Mouse (Mus musculus): ENCODE data around the gene Tmprss5. TPM values are rescaled to one million over a fixed set of nuclear protein-coding genes. Genes with fewer than 3 reads are reported as not detected.

The Tmprss5 gene
- polyA plus RNA-seq (2015; fragmentation: Illumina TruSeq; extraction: RNeasy Lipid Tissue Mini Kit (QIAGEN cat#74804); ENCODE audit: insufficient read depth, low read depth, low replicate concordance), result not detected

GRCm38 (mm10) chr9:49081107-49081506 is at the start of gene Tmprss5:
Tmprss5 (plus strand) TSS chr9:49081260.

DNA sequence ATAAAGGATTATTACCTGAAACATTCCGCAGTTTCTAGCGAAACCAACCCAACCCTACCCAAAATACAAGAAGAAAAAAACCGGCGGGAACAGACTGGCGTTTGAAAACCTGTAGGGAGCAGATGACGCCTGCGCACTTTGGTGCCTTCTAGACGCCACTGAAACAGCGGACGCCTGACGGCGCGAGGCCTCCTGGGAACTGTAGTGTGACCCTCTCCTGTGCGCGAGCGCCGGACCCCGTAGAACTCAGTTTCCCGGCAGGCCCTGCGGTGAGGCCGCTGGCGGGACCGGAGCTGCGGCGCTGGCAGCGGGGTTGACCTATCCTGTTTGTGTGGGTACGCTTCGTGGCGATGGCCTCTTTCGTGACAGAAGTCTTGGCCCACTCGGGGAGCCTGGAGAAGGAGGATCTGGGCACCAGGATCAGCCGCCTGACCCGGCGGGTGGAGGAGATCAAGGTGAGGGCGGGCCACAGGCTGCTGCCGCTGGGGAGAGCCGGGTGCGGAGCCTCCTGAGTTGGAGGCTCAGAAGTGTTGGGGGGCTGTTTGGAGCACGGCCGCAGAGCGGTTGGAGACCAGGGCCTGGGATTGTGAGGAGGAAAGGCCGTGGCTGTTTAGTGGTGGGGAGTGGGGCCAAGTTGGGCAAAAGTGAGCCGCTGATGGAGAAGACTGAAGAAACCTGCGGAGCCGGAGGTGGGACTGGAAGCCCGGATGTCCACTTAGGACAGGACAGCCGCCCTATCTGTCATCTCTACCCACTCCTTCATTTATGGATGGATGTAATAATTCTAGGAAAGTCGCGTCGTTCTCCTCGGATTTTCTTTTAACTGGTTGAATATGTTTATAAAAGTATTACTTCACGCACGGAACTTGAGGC is 25.5 kb upstream of the Tmprss5 start, which contains the start of gene Zw10:
TSS of gene Zw10 (plus strand) at position 281 of the 873 bp plus-strand sequence.

Other genes with a start within 250 kb of the Tmprss5 start
- gene Zbtb16, start 245.0 kb upstream of the Tmprss5 start, polyA plus RNA-seq (2015; fragmentation: Illumina TruSeq; extraction: RNeasy Lipid Tissue Mini Kit (QIAGEN cat#74804); ENCODE audit: insufficient read depth, low read depth, low replicate concordance), result 4.3 TPM
- gene Htr3a, start 170.2 kb upstream of the Tmprss5 start, polyA plus RNA-seq (2015; fragmentation: Illumina TruSeq; extraction: RNeasy Lipid Tissue Mini Kit (QIAGEN cat#74804); ENCODE audit: insufficient read depth, low read depth, low replicate concordance), result 0.55 TPM
- not detected for gene Htr3b, start 116.3 kb upstream of the Tmprss5 start, polyA plus RNA-seq (2015; fragmentation: Illumina TruSeq; extraction: RNeasy Lipid Tissue Mini Kit (QIAGEN cat#74804); ENCODE audit: insufficient read depth, low read depth, low replicate concordance)
- gene Usp28, start 95.9 kb upstream of the Tmprss5 start, polyA plus RNA-seq (2015; fragmentation: Illumina TruSeq; extraction: RNeasy Lipid Tissue Mini Kit (QIAGEN cat#74804); ENCODE audit: insufficient read depth, low read depth, low replicate concordance), result 2.0 TPM
- 7.9 TPM for gene Zw10, start 25.6 kb upstream of the Tmprss5 start, polyA plus RNA-seq (2015; fragmentation: Illumina TruSeq; extraction: RNeasy Lipid Tissue Mini Kit (QIAGEN cat#74804); ENCODE audit: insufficient read depth, low read depth, low replicate concordance)
- not detected for gene Gm4894, start 169.3 kb downstream of the Tmprss5 start, polyA plus RNA-seq (2015; fragmentation: Illumina TruSeq; extraction: RNeasy Lipid Tissue Mini Kit (QIAGEN cat#74804); ENCODE audit: insufficient read depth, low read depth, low replicate concordance)